Mouse (Mus musculus) cerebellum, adult 11-12 months (tissue): ENCODE results near the gene Kcnc2.

Experiments
- DNase-seq: peaks from one replicate; pipeline ENCODE4 v3.0.0; 2022

Kcnc2 gene

GRCm38 (mm10) chr10:112397194-112397593 lies 126.3 kb downstream of the Kcnc2 start:
- DNase-seq, result no peak

- no peak for DNase-seq
Observed at GRCm38 (mm10) chr10:112400591-112401404, 129.9 kb downstream of the Kcnc2 start.

- DNase-seq, result no peak
Observed at GRCm38 (mm10) chr10:112409525-112409924, 138.6 kb downstream of the Kcnc2 start.

GRCm38 (mm10) chr10:112423327-112423726 lies 152.4 kb downstream of the Kcnc2 start:
- DNase-seq, result no peak

GRCm38 (mm10) chr10:112436950-112437349 lies 166.0 kb downstream of the Kcnc2 start:
- no peak for DNase-seq

GRCm38 (mm10) chr10:112444640-112445039 lies 173.7 kb downstream of the Kcnc2 start:
- DNase-seq, result no peak

GRCm38 (mm10) chr10:112450910-112451309 lies 180.0 kb downstream of the Kcnc2 start:
- no peak for DNase-seq

- DNase-seq, result no peak
Observed at GRCm38 (mm10) chr10:112468689-112469384, 197.9 kb downstream of the Kcnc2 start.

- no peak for DNase-seq
Observed at GRCm38 (mm10) chr10:112474122-112474810, 203.3 kb downstream of the Kcnc2 start.

- DNase-seq, result no peak
Observed at GRCm38 (mm10) chr10:112481461-112481860, 210.5 kb downstream of the Kcnc2 start.

GRCm38 (mm10) chr10:112481921-112482607 lies 211.1 kb downstream of the Kcnc2 start:
- no peak for DNase-seq

- no peak for DNase-seq
Observed at GRCm38 (mm10) chr10:112484387-112485105, 213.6 kb downstream of the Kcnc2 start.

GRCm38 (mm10) chr10:112485819-112486218 lies 214.9 kb downstream of the Kcnc2 start:
- no peak for DNase-seq

- no peak for DNase-seq
Observed at GRCm38 (mm10) chr10:112488751-112489150, 217.8 kb downstream of the Kcnc2 start.
